Mouse (Mus musculus) c-Kit-positive CD71-negative TER-119-negative erythroid progenitor cells, embryonic 14.5 days (primary cell): Measurements from ENCODE around the gene Gm20532.

Experiments
- DNase-seq: peaks from one replicate; pipeline ENCODE4 v3.0.0-alpha.2; 2013; ENCODE audit warnings: low read depth

The Gm20532 gene

DNA sequence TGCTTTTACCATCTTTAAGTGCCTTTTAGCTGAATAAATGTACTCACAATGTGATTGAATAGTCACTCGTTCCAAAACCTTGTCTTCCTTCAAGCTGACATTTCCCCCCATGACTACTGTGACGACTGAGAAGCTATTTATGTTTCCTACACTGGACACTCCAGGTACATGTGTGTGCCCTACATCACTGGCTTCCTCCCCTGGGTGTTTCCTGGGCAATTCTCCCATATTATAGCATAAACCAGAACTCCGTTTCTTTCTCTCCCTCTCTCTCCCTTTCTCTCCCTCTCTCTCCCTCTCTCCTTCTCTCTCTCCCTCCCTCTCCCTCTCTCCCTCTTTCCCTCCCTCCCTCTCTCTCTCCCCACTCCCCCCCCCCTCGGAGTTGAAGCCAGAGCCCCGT, 12.6 kb upstream of the Gm20532 start:
- no peak for DNase-seq

- DNase-seq = no peak
Observed at GRCm38 (mm10) chr2:26574862-26575261, 11.6 kb upstream of the Gm20532 start.

DNA sequence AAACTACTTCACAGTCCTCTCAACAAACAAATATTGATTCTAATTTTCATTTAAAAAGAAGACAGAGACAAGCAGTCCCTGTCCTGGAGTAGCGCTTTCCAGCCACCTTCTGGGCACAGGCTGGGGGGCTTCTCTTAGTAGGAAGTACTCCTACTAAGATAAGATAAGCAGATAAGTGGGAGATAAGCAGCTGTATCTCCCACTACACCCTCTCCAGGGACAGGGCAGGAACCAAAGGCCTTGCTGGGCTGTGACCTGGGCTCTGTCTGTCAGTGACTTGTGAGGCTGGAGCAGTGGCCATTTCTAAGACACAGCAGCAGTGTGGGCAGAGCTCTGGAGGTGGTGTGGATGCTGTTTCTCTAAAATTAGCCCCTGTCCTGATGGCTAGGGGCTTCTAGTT, 11.1 kb upstream of the Gm20532 start:
- DNase-seq = no peak

DNA sequence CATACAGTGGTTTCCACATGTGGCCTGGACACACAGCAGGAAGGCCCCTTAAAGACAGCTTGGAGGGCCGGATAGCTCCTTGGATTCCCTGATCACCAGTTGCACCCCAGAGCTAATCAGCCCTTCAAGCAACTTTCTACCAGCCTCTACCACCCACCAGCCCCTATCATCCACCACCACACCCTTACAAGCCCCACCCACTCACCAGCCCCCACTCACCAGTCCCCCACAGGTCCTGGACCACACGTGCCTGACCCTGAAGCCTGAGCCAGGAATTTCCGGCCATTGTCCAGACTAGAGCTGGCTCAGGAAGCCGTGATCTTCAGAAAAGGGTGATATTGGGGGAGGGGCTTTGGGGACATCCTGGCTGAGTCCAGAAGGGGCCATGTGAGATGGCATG, 10.6 kb upstream of the Gm20532 start:
- DNase-seq = no peak

- DNase-seq = no peak
Observed at GRCm38 (mm10) chr2:26576462-26576861, 10.0 kb upstream of the Gm20532 start.

- DNase-seq = no peak
Observed at GRCm38 (mm10) chr2:26578369-26578768, 8.1 kb upstream of the Gm20532 start.

- no peak for DNase-seq
Observed at GRCm38 (mm10) chr2:26579714-26580113, 6.7 kb upstream of the Gm20532 start, which contains the start of gene Egfl7. Egfl7 (plus strand) TSS chr2:26580014.

DNA sequence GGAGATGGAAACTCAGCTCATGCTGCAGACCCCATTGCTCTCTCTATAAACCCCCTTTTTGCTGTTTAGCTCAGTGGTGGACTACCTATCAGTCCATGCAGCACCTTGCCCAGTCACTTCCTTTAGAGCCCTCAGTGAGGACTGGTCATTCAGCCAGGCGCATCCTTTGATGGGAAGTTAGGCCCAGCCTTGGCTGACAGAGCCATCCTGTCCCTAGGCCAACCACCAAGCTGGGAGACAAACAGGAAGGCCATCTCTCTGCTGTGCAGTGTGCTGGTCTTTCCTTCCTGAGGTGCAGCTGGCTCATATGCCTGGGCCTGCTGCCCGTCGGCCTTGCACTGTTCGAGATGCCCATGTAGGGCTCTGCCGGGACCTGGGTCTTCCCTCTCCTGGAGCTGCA, 5.7 kb upstream of the Gm20532 start:
- no peak for DNase-seq

DNA sequence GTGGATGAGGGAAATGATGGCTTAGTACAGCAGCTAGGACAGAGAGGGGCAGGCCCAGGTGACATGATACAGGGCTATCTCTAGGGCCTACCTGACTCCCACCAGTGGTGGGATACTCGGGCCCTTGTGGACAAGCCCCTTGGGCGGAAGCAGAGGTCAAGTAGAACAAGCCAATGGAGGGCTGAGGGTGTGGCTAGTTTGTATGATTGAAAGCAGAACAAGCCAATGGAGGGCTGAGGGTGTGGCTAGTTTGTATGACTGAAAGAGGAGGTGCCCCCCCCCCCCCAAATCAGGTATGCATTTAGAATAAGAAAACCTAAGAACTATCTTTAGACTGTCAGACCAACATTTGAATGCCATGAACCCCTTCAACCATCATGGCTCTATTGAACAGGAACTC, 4.2 kb upstream of the Gm20532 start:
- no peak for DNase-seq

DNA sequence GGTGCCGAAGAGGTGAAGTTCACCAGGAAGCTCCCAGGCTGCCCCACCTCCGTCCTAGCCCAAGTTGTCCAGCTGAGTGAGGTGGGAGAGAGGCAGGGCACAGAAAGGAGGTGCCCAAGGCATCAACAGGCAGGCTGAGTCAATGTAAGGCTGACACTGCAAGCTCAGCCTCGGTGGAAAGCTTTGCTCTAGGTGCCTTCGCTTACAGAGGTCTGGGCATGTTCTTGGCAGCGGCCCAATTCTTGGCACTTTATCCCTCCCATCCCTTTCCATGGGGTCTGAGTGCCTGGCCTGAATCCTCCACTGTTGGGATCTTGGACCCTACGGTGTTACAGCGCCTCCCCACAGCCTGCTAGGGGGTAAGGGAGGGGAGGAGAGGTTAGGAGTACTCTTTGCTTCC, 3.7 kb upstream of the Gm20532 start:
- no peak for DNase-seq

DNA sequence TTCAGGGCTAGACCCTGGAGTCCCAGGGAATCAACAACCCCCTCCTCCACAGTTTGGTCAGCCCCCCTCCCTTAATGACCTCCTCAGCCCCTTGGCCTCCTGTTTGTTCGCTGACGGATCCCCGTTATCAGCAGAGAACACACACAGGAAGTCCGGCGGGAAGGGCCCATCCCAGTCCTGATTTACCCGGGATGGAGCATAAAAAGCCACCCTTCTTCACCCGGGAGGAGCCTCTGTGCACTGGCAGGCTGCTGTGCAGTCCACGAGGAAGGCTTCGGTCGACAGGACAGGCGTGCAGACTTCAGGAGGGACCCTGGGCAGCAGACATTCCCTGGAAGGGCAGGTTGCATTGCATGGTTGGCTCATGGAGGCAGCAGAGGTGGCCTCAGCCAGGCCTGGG, 2.8 kb upstream of the Gm20532 start:
- no peak for DNase-seq

- DNase-seq = no peak
Observed at GRCm38 (mm10) chr2:26585713-26586112, 726 bp upstream of the Gm20532 start.

GRCm38 (mm10) chr2:26587044-26587405, 586 bp downstream of the Gm20532 start:
- no peak for DNase-seq

GRCm38 (mm10) chr2:26588573-26588972, 2.1 kb downstream of the Gm20532 start:
- DNase-seq = no peak

DNA sequence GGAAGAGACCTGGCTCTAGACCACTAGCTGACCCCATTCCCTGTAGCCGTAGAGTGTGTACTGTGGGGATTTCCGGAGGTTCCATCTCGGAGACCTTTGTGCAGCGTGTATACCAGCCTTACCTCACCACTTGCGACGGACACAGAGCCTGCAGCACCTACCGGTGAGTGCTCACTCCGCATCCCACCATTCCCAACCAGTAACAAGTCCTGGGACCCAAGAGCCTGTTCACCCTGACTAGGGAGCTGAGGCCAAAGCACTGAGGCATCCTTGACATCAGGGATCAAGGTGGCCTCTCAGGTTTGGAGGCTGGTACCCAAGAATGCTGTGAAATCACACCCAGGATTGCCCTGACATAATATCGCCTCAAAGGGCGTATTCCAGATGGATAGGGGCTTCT, 2.8 kb downstream of the Gm20532 start:
- DNase-seq = no peak

DNA sequence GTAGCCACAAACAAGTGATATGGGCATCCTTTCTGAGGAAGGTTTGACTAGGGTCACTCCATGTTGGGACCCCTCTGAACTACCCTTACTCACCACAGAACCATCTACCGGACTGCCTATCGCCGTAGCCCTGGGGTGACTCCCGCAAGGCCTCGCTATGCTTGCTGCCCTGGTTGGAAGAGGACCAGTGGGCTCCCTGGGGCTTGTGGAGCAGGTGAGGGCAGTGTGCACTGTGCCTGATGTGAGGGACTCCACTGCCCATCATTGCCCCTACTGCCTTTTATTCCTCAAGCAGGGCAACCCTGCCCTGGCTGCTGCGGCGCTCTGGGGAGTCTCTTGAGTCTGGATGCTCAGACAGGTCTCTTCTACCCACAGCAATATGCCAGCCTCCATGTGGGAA, 3.8 kb downstream of the Gm20532 start:
- DNase-seq = no peak

DNA sequence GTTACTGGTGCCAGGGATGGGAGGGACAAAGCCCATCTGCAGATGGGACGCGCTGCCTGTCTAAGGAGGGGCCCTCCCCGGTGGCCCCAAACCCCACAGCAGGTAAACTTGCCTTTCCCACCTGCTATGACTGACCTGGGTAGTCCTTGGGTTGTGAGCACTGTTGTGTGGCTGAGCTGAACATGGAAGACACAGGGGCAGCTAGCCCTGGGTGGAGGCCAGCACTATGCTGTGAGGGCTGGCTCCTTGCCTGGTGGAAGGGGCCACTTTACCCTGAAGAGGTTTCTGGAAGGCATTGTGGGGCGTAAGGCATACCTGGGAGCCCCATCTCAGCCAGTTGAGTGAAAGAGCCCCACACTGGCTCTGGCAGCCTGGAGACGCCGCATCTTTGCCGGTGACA, 4.5 kb downstream of the Gm20532 start:
- DNase-seq = no peak

DNA sequence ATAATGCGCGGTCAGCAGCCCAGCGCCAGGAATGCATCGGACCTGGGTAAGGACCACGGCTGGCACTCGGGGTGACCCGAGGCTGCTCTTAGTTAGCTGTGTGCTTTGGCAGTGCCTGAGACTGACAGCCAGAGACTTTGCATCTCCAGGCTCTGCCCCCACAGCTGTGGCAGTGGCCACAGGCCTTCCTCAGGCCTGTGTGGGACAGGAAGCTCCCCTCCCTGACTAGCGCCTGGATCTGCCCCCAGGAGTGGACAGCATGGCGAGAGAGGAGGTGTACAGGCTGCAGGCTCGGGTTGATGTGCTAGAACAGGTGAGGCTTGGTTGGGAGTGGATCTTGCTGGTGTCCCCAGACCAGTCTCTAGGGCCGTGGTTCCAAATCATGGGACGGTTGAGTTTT, 5.0 kb downstream of the Gm20532 start:
- DNase-seq = no peak

- no peak for DNase-seq
Observed at GRCm38 (mm10) chr2:26593211-26594021, 7.0 kb downstream of the Gm20532 start.

- peak; percentile 74 for DNase-seq
Observed at GRCm38 (mm10) chr2:26594022-26594346, 7.5 kb downstream of the Gm20532 start.

DNA sequence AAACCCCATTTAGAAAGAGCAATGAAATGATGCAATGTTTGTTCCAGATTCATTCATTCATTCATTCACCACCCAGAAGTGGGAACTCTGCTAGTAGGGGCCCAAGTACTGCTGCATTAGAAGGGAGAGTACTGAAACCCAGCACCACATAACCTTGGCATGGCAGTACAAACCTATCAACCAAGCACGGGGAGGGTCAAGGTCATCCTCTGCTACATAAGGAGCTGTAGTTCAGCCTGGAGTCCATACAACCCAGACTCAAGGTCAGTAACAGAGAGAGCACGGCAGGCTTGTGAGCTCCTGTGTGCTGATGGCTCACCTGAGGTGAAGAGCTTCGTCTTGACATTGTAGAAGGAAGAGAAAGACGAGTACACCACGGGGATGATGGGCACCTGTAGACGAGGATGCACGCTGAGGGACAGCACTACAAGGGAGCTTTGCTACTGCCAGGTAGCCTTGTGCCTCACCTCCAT, 8.1 kb downstream of the Gm20532 start:
- no peak for DNase-seq

DNA sequence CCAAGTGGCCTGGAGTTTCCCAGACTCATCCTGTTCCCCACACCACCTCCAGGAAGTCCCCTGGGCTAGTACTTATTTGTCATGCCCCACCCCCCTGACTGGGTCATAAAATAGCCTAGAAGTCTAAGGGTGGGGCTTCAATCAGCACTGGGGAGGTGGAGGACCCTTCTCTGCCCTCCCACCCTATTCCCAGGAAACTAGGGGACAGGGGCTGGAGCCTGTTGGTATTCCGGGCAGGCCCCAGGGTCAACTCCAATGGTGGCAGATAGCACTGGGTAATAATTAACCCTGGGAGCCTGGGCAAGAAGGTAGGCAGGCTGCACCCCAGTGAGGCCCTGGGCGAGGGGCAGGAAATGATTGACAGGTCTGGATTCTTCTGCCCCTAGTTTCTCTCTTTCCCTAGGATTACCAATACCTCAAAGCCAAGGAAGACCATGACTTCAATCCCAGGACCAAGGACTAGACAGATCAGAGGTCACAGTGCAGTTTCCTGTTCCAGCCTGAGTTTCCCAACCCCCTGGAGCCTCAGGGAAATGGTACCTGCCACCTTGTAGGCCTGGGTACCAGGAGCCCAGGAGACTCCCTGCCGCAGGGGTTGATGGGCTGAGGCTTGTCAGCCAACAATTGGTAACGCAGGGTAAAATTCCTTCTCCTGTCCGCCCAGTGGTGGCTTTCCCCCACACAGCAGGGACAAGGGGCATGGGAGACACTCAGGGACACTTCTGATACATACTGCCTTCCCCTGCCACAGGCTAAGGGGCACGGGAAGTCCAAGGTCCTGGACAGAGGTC, 8.7 kb downstream of the Gm20532 start:
- DNase-seq = no peak

DNA sequence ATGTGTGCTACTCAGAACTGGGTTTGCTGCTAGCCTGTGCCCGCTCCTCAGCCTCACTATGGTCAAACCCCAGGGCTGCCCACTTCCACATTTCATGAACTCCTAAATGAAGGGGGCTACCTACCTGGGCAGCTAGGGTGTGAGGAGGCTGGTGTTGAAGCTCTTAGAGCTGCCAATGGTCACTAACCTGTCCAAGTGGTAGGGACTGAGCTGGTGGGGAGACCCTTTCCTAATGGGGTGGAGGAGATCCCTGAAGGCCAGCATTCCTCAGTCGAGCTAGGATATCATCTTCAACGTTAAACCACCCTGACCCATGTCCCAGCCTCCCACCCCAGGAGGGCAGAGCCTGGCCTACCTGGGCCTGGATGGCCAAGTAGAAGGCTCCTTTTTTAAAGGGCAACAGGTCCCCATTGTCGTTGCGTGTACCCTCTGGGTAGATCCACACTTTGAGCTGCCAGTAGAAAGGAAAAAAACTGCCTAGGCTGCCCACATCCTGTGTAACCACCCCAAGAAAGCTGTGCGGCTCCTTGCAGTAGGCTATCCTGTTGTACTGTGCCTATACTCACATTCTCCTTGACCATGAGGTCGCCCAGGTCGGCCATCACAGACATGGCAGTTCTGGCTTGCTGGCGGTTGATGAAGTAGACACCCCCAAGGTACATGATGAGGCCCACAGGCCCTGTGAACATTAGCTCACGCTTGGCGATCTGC, 9.4 kb downstream of the Gm20532 start:
- DNase-seq = no peak
